Mouse (Mus musculus): Measurements from ENCODE around the gene Acvr1.

Gene Acvr1

GRCm38 (mm10) chr2:58479536-58479935, 87.4 kb downstream of the Acvr1 start:
- no peak for DNase-seq (ENCODE audit: low spot score in 2 of 2)

GRCm38 (mm10) chr2:58478144-58478543, 88.8 kb downstream of the Acvr1 start:
- no peak for DNase-seq (ENCODE audit: low spot score in 2 of 2)

GRCm38 (mm10) chr2:58476956-58477715, 89.8 kb downstream of the Acvr1 start:
- peak; percentile 79 to 84 for DNase-seq (ENCODE audit: low spot score in 2 of 2)

- DNase-seq (ENCODE audit: low spot score in 2 of 2), result no peak
Measured at GRCm38 (mm10) chr2:58475578-58475977, 91.4 kb downstream of the Acvr1 start.

GRCm38 (mm10) chr2:58470290-58470689, 96.7 kb downstream of the Acvr1 start:
- no peak for DNase-seq (ENCODE audit: low spot score in 2 of 2)

- DNase-seq (ENCODE audit: low spot score in 2 of 2), result no peak
Measured at GRCm38 (mm10) chr2:58469816-58470215, 97.1 kb downstream of the Acvr1 start, which contains the start of gene Gm17409. Gm17409 (plus strand) TSS chr2:58470116.

- peak; percentile 23 to 36 for DNase-seq (ENCODE audit: low spot score in 2 of 2)
Measured at GRCm38 (mm10) chr2:58458820-58459371, 108.1 kb downstream of the Acvr1 start.

- DNase-seq (ENCODE audit: low spot score in 2 of 2), result no peak
Measured at GRCm38 (mm10) chr2:58457488-58457865, 109.5 kb downstream of the Acvr1 start.

GRCm38 (mm10) chr2:58456843-58457487, 110.0 kb downstream of the Acvr1 start:
- DNase-seq (ENCODE audit: low spot score in 2 of 2), result peak in 1 of 2 experiments; percentile 42

- DNase-seq (ENCODE audit: low spot score in 2 of 2), result no peak
Measured at GRCm38 (mm10) chr2:58454095-58454865, 112.7 kb downstream of the Acvr1 start.

- no peak for DNase-seq (ENCODE audit: low spot score in 2 of 2)
Measured at GRCm38 (mm10) chr2:58447001-58447400, 120.0 kb downstream of the Acvr1 start.

GRCm38 (mm10) chr2:58443163-58443562, 123.8 kb downstream of the Acvr1 start:
- DNase-seq (ENCODE audit: low spot score in 2 of 2), result no peak

- DNase-seq (ENCODE audit: low spot score in 2 of 2), result peak in 1 of 2 experiments; percentile 28
Measured at GRCm38 (mm10) chr2:58436911-58437310, 130.0 kb downstream of the Acvr1 start.

GRCm38 (mm10) chr2:58435507-58435906, 131.4 kb downstream of the Acvr1 start:
- no peak for DNase-seq (ENCODE audit: low spot score in 2 of 2)

GRCm38 (mm10) chr2:58434438-58434837, 132.5 kb downstream of the Acvr1 start:
- no peak for DNase-seq (ENCODE audit: low spot score in 2 of 2)

- DNase-seq (ENCODE audit: low spot score in 2 of 2), result no peak
Measured at GRCm38 (mm10) chr2:58433317-58433716, 133.6 kb downstream of the Acvr1 start.

GRCm38 (mm10) chr2:58432211-58432610, 134.7 kb downstream of the Acvr1 start:
- DNase-seq (ENCODE audit: low spot score in 2 of 2), result no peak

GRCm38 (mm10) chr2:58425436-58426004, 141.4 kb downstream of the Acvr1 start:
- DNase-seq (ENCODE audit: low spot score in 2 of 2), result no peak

- DNase-seq (ENCODE audit: low spot score in 2 of 2), result no peak
Measured at GRCm38 (mm10) chr2:58423319-58423718, 143.6 kb downstream of the Acvr1 start.

GRCm38 (mm10) chr2:58419571-58419970, 147.4 kb downstream of the Acvr1 start:
- no peak for DNase-seq (ENCODE audit: low spot score in 2 of 2)

GRCm38 (mm10) chr2:58418109-58418508, 148.8 kb downstream of the Acvr1 start:
- no peak for DNase-seq (ENCODE audit: low spot score in 2 of 2)

GRCm38 (mm10) chr2:58417684-58418083, 149.3 kb downstream of the Acvr1 start:
- peak in 1 of 2 experiments; percentile 2 for DNase-seq (ENCODE audit: low spot score in 2 of 2)
